Mouse (Mus musculus) heart, adult 8-10 months (tissue): Measurements from ENCODE around the gene Myh6. TPM values are rescaled to one million over a fixed set of nuclear protein-coding genes. Genes with fewer than 3 reads are reported as not detected.
"Not testable (repeated sequence)": the region's sequence is repeated elsewhere in the genome, so short reads cannot be mapped to it uniquely, and the experiment has no call there.

ENCODE experiments used
- DNase-seq: peaks from one replicate; pipeline ENCODE4 v3.0.0; 2022; ENCODE audit warnings: low spot score
- total RNA-seq, 4 experiments: library from RNA; stranded (reverse); gene quantifications; 2 replicates each; pipeline ENCODE4 v1.2.4; 2022

Myh6 gene
- over 10,000 TPM; 18,156 to 23,973 (median 22,335) TPM for total RNA-seq

DNA sequence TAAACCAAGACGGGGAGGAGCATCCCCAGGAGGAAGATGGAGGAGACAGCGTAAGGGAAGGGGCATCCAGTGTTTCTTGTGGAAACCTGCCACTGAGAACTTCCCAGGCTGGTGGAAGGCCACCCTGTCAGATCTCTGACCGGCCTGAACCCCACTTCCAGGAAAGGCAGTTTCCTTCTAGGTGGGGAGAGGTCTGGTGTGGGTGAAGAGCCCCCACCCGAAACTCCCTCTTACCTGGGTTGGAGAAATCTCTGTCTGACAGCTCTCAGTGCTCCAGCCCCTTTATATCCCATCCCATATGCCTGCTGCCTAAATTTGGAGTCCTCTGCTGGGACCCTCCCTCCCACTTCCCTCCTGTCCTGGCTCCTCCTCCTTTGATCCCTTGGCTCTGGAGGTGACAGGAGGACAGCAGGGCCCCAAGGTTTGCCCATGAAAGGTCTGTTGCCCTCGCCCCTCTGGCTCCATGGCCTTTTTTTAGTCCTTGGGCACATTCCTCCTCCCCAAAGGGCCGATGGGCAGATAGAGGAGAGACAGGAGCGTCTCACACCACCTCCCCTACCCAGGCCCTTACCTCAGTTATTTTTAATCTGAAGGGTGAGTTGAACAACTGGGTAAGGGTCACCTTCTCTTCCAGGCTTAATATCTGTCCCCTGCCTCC, at the start of gene Myh6:
TSS of gene Myh6 (minus strand) at position 608 of the 658 bp plus-strand sequence.
- peak; percentile 67 for DNase-seq

DNA sequence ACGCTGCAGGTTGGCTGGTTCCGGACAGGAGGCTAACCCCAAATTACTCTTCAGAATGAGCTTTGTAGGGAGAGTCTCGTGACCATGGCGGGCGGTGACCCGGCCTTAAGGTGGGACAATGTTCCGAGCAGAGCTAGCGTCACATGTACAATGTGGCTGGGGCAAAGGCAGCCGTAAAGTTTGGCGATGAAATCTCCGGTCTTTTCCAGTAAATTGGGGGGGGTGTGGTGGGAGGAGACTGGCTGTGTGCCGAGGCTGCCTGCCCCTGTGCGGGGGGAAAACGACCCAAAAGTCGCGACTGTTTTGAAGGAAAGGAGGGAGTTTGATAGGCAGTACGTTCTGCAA, 49.0 kb upstream of the Myh6 start:
- no peak for DNase-seq

DNA sequence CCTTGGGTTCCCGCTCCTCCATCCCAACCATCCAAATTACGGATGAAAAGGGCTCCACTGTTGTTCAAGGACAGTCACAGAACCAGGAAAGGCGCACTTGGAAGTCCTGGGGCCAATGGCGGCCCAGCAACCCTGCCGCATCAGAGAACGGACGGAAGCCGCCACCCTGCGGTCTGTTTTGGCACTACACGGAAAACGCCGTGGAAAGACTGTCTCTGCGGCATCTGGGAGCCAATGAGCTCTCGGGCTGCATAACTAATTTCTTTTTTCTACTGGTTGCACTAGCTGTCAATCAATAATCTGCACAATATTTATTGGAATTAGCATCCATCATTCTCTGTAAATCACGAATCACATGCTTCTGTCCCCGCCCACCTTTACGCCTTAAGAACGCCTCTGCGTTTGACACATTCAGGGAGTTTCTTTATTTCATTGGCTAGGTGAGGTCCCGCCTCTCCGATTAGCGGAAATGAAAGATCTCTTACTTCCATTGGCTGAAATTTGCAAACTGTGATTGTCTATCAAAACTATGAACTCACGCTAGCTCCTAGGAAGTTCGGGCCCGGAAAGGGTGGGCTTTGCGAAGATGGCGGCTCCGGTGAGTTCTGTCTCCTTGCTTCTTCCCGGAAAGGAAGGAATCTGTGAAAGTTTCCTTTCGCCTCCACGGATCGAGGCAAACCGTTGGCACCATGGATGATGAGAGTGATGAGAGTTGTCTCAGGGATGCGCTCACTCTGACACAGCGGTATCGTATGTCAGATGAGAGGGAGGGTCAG, 48.5 kb upstream of the Myh6 start, which contains the start of gene Ngdn:
TSS of gene Ngdn (plus strand) at position 464 of the 776 bp plus-strand sequence.
- peak; percentile 100 for DNase-seq

DNA sequence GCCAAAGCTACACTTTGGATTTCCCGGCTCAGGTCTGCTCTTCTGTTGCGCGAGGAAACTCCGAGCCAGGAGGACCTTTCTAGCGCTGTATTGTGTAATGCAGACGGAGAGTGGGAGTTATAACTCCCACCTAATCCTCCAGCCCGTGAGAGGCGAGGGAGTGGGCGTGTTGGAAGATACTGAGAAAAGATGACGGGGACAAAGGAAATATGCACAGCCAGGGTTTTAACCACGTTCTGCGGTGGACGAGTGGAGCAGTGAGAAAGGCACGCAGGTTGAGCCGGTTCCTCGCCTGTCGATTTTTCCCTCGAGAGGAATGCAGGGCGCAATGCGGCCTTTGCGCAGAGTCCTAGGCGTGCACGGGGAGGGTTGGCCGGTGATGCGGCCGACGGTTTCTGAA, 47.9 kb upstream of the Myh6 start:
- DNase-seq, result no peak

DNA sequence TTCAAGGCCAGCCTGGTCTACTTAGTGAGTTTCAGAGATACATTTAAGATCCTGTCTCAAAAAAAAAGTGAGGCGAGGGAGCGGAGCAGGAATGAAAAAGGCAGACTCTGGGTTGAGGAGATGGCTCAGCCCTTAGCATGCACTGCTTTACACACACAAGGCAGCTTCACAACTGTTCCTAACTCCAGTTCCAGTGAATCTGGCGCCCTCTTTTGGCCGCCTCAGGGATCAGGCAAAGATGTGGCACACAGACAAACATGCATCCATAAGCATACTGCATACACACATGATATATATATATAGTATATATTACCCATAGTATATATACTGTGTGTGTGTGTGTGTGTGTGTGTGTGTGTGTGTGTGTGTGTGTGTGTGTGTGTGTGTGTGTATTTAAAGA, 44.4 kb upstream of the Myh6 start:
- no peak for DNase-seq

DNA sequence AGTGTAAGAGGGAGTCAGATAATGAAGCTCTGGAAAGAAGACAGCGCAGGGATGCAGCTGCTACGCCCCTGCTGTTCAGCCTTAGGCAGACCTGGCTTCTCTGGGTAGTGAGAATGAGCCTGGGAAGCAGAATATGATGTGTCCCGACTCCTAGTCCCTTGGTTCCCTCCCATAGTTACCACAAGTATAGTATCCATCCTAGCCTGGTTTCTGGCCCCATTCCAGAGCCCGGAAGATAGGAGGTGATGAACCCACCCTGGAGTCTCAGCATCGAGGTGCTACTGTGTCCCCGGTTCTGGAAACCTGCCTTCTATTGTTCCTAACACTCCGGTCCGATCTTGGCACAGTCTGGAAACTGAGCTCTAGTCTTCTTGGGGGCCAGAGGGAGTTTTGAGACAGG, 41.7 kb upstream of the Myh6 start:
- no peak for DNase-seq

DNA sequence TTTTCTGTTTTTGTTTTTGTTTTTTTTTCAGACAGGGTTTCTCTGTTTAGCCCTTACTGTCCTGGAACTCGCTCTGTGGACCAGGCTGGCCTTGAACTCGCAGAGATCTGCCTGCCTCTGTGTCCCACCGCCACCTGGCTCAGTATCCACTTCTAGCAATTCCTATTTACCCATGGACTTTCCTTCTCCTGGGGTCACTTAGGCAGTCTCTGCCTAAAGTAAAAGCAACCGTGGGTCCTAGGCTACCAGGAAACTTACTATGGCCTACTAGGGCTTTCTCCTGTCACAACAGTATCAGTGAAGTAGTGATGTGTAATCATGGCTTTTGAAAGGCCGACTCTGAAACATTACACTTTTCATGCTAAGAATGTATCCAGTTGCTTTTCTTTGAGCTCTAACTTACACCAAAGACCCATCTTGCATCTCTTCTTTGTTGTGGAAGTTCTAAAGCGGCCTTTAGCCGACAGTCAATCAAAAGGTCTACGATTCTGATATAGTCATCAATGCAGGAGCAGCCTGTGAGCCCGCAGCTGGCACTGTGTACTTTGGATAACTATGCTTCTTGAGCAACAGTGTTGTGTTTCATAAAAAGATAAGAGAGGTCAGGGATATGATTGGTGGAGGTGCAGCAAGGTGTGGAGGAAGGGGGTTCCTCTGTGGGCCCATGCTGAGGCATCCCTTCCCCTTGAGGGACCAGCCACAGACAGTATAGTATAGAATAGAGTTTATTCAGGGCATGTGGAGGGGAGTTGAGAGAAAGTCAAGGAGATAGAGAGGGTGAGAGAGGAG, 40.6 kb upstream of the Myh6 start:
- no peak for DNase-seq

DNA sequence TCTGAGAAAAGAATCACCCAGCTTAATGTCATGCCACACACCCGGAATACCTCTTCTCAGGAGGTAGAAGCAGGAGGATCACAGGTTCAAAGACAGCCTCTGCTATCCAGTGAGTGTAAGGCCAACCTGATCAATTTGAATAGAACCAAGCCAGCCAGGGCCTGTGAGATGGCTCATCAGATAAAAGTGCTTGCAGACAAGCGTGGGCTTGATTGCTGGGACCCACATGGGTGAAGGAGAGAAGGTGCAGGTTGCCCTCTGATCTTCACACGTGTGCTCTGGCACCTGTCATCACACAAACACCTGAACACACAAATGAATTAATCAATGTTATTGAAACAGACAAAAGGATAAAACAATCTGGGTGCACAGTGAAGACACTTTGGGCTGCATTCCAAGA, 39.8 kb upstream of the Myh6 start:
- DNase-seq, result no peak

DNA sequence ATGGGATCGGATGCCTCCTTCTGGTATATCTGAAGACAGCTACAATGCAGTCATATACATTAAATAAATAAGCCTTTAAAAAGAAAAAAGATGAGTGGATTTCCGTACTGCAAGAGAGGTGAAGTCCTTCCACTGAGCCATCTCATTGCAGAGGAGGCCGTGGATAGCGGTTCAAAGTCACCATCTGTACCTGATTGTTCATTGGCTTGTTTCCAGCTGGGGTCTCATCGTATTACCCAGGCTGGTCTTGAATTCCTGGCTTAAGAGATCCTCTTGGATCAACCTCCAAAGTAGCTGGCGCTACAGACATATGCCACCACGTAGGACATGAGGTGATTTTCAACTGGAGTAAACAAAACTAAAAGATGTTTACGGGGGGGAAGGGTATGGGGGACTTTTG, 39.2 kb upstream of the Myh6 start:
- DNase-seq, result no peak

DNA sequence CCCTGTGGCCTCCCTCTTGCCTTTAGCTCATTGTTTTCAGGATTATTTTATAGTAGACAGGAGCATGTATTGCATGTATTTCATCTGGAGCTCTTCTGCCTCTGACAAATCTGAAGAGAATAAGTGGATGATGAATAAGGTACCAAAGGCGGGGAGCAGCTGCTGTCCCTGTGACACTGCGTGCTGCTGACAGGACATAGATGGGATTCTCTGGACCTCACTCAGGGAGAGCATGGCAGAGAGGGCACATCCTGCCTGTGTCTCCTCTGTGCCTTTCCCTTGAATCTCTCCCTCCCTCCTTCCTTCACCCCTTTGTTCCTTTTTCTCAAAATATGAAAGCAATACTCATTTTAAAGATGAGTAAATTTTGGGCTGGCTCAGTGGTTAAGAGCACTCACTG, 38.8 kb upstream of the Myh6 start:
- DNase-seq, result no peak

DNA sequence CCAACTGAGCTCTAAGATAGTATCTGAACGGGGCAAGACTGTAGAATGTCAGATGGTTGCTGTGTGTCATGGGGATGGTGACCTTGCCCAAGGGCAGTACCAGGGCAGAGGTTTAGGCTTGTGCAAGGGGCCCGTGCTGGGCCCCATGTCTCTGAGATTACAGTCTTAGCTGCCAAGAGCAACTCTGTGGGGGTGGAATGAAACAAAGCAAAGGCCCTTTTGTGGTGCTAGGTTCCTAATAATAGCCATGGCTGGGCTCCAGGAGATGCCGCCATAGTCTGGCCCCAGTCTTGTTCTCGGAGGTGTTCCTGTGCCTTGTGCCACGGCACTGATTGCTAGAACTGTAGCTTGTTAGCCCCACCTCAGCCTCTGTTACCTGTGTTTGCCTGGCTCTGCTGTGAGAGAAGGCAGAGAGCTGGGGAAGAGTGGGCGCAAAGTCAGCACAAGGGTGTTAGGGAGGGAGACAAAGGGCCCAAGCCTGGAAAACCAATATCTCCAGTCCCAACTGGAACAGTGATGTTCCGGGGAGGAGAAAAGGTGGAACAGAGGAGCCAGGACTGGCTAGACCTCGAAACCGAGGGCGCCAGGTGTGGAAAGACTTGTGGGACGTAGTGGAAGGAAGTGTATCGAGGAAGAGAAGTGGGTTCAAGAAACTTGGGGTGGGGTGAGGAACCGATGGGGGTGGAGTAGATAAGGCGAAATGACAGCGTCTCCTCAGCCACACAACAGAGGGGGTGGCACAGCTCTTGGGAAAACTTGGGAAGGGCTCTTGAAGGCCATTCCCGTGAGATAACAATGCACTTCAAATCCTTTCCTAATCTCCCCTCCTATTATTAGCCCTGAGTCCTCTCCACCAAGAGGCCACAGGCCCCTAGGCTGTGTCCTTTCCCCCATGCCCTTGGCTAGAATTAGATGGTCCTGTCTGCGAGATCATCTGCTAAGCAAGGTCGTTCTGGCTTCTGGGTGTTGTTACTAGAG, 37.4 kb upstream of the Myh6 start:
- peak; percentile 62 for DNase-seq

DNA sequence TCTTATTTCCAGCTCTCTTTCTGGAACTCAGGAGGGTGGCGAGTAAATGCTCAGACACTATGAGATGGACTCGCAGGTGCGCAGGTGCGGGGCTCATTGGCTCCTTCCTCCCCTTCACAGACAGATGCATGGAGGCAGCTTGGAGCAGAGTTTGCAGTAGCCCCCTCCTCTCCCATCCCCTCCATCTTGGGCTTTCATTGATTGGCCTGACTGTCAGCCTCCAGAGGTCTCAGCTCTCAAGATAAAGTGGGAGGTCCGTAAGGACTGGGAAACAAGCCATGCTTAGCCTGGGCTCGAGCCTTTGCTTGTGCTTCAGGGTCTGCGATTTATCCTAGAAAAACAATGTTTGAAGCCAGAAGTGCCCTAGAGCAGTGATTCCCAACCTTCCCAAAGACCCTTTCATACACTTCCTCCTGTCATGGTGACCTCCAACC, 36.0 kb upstream of the Myh6 start:
- DNase-seq, result no peak

DNA sequence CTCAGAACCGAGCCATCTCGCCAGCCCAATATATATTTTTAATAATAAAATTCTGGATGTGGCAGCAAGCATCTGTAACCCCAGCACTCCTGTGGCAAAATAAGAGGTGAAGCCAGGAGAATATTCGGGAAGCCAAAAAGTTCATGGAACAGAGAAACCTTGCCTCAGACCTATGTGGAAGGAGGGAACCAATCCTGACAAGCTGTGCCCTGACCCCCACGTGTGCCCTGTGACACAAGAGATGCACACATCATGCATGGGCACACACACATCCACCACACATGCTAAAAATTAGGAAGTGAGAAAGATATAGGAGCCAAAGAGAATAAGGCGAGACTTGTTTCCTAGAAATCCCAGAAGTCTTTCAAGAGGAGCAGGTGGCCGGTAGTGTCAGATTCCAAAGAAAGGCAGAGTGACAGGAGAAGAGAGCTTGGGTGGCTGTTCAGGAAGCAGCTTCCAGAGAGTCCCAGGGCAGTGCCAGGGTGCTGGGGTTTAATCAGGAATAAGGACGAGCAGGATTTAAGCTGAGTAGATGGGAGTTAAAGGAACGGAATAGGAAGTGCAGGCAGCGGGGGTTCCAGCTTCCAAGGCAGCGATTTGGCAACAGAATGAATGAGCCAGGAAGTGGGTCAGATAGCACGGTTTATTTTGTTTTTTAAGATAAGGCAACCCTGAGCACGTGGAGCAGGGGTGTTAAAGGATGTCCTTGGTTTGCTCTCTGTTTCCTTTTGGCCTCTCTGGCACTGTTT, 35.4 kb upstream of the Myh6 start:
- no peak for DNase-seq

DNA sequence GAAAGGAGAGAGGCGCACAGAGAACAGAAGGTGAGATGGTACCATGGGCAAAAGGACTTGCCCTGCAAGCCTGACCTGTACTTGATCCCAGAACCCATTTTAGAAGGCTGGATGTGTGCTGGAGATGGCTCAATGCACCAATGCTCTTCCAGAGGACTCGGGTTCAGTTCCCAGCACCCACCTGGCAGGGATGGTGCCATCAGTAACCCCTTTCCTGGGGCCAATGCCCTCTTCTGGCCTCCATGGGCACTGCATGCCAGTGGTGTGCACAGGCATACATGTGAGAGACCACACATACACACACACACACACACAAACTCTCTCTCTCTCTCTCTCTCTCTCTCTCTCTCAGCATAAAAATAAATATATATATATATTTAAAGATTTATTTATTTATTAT, 34.7 kb upstream of the Myh6 start:
- no peak for DNase-seq

DNA sequence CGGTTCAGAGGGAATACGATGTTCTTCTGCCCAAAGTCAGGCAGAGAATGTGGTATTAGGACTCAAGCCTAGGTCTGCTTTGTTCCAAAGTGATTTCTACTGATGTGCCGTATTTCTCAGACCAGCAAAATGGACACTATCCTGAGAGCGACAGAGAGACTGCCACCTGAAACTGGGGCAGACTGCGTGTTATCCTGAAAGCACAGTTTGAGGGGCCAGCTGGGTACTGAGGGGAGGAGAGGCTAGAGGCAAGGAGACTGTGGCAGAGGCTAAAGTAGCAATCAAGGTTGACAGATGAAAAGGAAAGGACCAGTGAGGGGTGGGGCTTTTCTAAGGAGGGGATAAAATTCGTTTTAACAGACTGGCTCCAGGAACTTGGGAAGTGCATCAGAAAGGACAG, 34.1 kb upstream of the Myh6 start:
- DNase-seq, result no peak

DNA sequence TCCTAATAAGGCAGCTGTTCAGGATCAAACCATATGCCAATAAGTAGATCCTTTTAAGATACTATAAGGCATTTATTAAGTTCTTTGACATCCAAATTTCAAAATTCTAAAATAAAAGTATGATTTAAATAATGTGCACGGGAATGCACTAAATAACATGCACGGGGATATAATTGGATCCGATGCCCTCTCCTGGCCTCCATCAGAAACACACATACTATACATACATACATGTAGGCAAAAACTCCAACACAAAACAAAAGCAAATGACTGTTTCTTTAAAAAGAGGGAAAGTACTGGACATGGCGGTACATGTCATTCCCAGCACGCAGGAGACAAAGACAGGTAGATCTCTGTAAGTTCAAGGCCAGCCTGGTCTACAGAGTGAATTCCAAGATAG, 33.1 kb upstream of the Myh6 start:
- not testable (repeated sequence) for DNase-seq

DNA sequence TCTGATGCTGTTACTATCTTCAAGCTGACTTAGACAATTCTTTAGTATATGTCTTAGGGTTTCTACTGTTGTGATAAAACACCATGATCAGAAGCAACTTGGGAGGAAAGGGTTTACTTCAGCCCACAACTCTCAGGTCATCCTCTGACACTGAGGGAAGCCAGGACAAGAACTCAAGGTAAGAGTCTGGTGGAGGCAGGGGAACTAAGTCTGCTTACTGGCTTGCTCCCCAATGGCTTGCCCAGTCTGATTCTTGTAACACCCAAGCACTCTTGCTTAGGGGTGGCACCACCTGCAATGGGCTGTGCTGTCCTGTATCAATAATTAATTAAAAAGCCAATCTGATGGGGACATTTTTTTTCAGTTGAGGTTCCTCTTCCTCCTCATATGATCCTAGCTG, 32.0 kb upstream of the Myh6 start:
- DNase-seq, result no peak

DNA sequence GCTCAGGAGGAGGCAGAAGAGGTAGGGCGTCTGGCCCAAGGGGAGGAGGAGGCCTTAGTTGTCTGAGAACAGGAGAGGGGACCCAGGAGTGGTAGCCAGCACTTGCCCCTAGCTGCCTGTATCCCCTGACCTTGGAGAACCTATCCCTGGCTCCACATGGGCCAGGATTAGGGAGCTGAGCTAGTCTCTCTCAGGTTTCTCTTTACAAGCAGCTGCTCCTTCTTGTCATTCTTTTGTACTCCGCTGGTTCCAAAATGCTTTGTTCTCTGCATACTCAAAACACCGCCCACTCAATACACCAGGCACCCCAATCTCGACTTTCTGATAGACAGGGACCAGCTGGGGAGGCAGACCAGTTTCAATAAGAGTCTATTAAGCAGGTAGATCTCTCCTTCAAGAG, 30.6 kb upstream of the Myh6 start:
- DNase-seq, result no peak

DNA sequence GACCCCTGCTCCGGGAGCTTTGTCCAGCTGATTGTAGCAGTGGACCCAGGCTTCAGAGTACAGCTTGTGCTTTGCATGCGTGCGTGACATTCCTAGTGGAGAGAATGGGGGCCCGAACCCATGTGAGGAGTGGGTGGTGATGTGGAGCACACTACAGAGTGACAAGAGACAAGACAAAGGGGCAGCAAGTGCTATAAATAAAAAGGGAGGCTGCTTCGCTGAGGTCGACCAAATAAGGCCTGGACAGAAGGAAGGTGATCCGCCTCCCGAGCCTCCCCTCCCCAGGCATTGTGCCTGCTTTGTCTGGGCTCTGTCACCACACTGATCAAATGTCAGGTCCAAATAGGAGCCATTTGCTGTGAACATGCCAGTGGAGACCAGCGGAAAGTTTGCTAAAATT, 30.1 kb upstream of the Myh6 start:
- no peak for DNase-seq

DNA sequence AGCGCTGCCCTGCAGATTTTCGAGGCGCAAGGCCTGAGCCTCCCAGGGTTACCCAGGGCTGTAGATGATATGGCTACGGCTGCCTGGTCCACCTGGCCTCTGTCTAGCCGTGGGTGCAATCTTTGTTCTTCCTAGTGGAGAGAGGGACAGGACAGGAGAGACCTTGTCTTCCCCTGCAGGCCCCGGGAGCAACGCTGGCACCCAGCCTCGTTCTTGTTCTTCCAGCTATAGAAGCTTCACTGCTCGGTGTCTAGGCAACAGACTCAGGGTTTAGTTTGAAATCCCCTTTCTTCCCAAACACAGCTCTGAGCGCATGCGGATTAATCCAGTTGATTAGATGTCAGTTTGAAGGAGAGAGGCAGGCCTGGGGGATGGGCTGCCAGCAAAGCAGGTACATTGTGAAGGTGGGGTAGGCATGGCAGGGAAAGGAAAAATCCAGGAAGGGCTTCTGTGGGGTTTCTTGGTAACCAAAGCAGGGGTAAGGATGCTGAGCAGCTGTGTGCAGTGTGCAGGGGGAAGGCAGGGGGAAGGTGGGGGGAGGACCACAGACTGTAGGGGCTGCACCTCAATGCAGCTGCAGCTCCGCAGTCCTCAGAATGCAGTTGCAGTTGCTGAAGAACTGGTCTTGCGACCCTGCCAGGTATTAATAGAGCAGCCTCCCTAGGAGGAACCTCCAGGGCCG, 28.9 kb upstream of the Myh6 start:
- DNase-seq, result no peak
